Mouse (Mus musculus) cerebellum, adult 9-11 months (tissue): ENCODE data around the gene Chdh.

Experiments used
- DNase-seq: peaks from one replicate; pipeline ENCODE4 v3.0.0; 2022

Chdh gene

GRCm38 (mm10) chr14:30014487-30014886, 5.7 kb downstream of the Chdh start:
- DNase-seq = no peak

GRCm38 (mm10) chr14:30015008-30015407, 6.2 kb downstream of the Chdh start:
- no peak for DNase-seq

DNA sequence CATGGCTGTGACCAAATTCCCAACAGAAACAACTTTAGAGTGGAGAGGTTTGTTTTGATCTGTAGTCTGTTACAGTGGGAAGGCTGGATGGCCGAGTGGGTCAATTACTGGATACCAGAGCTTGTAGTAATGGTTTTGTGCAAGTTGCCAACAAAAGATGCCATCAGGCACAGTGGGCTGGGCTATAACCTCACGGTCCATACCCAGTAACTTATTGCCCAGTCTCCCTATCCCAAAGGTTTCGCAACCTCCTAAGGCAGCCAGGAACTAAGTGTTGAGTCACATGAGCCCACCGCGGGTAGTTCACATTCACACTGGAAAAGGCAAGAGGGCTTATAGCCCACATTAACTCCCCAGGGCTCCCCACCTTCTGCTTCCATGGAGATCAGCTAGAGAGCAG, 7.8 kb downstream of the Chdh start:
- no peak for DNase-seq

DNA sequence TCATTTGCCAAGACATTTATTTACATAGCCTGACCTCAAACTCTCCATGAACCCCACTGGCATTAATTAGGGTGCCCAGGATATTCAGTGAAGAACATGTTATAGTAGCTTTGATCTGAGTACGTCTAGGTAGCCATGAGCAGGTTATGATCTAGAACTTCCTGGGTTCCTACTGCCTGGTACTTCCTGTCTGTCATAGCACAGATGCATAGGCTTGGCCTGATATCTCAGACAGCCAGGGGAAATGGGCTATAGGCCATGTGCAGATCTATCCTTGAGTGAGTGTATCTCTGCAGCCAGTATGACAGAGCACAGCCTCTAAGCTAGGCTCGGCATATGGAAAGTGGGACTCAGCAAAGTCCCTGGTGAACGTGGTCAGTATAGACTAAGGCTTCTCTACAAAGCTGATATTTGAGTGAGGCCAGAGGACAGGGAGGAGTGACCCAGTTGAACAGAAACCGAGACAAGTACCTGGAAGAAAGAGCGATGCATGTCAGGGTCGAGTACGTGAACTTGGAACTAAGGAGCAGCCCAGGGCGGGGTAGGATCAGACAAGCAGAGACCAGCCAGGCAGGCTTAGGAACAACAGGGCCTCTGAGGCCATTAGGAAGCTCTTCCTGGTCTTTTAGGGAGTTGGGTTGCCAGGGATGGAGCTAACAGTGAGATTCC, 9.1 kb downstream of the Chdh start:
- no peak for DNase-seq

DNA sequence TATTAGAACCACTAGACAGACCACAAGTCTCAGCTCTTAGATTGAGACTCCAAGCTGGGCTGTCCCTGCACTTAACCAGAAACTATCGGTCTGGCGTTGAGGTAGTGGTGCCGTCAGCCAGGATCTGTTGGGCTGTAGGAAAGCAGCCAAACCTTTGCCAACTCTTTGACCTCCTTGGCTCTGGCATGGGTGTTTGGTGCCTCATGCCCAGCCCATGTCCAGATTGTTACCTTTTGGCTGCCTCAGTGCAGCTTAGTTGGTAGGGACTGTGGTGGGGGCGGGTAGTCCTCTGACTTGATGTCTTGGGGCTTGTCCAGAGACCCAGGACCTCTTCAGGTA, 9.6 kb downstream of the Chdh start:
- no peak for DNase-seq

DNA sequence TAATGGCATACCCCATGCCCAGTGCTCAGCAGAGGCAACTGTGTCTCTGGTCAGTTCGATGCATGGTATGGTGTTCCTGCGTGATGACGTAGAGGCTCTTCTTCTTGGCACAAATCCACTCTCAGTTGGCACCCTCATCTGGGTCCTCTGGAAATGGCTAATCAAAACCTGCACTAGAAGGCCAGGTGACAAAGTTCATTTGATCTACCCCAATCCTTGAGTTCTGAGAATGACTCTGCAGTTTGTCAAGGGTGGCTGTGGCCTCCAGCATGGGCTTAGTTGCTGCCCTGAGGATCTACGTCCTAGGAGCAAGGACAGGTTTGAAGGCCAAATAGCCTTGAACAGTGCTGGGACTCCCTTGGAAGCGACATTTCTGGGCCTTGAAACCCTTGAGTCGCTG, 10.0 kb downstream of the Chdh start:
- DNase-seq = no peak

GRCm38 (mm10) chr14:30019375-30019774, 10.6 kb downstream of the Chdh start:
- DNase-seq = no peak

DNA sequence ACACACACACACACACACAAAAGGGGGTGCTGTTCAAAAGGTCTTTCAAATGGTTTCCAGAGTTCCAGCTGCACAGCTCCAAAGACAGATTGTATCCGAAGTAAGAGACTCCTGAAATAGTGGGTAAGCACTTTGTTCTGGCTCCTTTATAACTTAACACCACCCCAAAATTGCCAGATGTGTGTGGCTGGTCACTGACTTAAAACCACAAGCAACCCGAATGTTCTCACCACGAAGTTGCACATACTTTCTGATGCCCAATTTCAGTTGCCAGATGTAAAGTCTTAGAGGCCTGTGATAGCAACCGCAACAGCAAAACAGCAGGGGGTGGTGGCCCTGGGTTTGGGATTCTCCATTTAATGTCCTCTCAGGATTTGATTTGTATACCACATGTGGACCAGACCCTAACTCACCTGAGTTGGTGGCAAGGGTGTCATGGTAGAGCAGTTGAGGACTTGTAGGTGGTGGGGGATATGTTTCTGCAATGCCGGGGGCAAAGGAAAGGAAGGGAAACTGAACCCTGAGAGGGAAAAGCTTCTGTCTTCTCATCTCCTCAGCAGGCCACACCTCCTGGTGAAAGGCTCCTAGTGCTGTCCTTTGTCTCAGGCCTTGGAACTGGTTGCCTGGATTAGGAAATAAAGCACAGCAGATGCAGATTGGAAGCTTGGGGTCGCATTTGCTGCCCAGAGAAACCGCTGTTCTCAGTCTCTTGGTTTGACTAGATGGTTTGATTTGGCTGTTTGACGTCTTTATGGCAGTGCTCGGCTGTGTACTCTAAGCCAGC, 11.2 kb downstream of the Chdh start:
- DNase-seq = no peak

GRCm38 (mm10) chr14:30022471-30022870, 13.6 kb downstream of the Chdh start:
- no peak for DNase-seq

- DNase-seq = no peak
Measured at GRCm38 (mm10) chr14:30024387-30024786, 15.6 kb downstream of the Chdh start.

DNA sequence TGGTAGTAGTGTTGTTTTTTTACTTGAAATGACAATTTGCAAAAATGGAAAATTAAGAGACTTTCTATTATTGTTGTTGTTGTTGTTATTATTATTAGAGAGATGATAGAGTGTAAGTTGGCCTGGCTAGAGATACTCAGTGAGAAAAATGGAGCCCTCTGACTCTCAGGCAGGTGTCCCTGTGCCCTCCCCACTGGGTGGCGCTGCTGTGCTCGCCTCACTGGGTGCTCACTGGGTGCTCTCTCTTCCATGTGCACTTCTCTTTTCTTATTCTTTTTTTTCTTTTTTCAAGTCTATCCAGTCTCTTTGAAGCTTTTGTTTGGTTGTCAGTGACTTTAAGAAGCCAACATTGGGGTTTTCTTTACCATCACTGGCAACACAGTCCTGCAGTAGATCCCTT, 18.6 kb downstream of the Chdh start:
- DNase-seq = no peak

GRCm38 (mm10) chr14:30033405-30033804, 24.6 kb downstream of the Chdh start:
- DNase-seq = no peak

DNA sequence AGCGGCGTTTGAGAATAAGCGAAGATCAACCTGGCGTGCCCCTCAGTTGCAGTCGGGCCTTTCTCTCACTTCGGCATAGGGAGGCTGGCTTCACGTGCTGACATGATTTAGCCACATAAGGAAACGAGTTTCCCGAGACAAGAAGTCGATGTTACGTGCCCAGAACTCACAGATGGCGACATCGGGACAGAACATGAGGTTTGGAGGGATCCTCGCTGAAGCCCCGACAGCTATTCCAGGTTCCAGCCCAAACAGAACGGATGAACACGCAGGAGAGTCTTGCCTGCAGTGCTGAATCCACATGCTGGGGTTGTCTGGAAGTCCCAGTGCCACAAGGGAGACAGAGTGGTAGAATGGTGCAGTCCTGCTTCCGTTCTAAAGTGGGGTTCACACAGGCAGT, 29.6 kb downstream of the Chdh start:
- DNase-seq = no peak

- DNase-seq = no peak
Measured at GRCm38 (mm10) chr14:30039413-30039812, 30.6 kb downstream of the Chdh start.

DNA sequence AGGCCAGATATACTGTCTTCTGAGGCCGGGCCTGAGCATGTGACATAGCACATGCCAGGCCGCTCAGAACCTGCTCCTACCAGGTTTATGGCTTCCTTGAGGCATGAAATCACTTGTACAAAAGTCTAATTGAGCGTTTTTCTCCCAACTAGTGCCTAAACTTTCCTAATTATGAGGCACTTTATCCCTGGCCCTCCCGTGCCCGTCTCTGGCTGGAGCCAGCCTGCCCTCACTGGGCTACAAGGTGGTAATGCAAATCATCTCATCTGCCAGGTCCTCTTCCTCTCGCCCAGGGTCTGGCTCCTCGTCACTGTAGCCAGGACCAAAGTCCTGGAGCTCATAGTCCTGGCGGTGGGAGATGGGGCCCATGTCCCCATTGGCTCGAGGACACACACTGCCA, 33.0 kb downstream of the Chdh start:
- DNase-seq = no peak

DNA sequence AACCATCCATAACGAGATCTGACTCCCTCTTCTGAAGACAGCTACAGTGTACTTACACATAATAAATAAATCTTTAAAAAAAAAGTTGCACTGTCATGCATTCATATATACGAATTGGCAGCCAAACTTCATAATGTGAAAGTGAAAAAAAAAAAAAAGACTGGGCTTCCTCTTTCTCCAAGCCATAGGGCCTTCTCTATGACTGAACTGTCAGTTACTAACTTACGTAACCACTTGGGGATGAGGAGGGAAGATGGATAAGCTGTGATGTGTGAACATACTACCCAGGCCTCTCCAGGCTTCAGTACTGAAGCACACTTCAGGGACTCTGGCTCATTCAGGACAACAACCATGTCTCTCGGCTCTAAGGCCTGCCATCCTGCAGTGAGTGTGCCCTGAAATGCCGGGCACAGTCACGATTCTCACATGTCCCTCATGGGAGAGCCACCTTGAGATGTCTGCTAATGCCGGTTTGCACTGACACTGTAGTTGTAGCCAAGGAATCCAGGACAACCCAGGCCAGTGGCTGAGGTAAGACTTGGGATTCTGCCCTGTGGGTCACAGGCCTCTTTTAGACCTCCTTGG, 34.6 kb downstream of the Chdh start:
- DNase-seq = no peak

- no peak for DNase-seq
Measured at GRCm38 (mm10) chr14:30045239-30045638, 36.4 kb downstream of the Chdh start.

GRCm38 (mm10) chr14:30045704-30046220, 36.9 kb downstream of the Chdh start:
- no peak for DNase-seq

DNA sequence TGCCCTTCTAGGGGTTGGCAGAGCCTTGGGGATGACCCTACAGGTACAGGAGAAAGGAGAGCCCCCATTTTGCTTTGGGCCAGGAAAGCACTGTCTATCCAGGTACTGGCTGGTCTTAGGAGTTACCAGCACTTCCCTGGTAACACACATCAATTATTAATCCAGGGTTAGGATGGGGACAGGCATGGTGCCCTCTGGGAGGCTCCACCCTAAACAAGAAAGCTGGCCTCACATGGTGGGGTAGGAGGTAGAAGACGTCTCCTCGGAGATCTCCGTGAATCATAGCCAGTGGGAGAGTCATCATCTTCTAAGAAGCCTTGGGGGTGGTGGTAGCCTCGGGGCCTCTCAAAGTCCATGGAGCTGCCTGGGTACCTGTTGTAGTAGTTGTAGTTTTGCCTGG, 38.2 kb downstream of the Chdh start:
- no peak for DNase-seq

DNA sequence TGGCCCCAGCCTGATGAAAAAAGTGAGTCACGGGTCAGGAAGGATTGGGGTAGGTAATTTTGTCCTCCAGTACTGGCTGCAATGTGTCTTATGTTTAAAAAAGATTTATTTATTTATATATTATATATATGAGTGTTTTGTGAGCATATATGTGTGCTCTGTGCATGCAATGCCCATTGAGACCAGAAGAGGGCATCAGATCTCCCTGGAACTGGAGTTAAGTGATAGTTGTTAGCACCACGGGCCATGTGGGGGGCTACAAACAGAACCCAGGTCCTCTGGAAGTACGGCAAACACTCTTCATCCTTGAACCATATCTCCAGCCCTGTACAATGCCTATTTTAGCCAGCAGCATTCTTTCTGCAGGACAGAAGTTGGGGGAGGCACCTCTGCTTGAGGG, 39.2 kb downstream of the Chdh start:
- no peak for DNase-seq

GRCm38 (mm10) chr14:30050280-30050679, 41.5 kb downstream of the Chdh start:
- DNase-seq = no peak

GRCm38 (mm10) chr14:30054922-30055321, 46.1 kb downstream of the Chdh start:
- DNase-seq = no peak

- DNase-seq = no peak
Measured at GRCm38 (mm10) chr14:30056031-30056766, 47.4 kb downstream of the Chdh start.

DNA sequence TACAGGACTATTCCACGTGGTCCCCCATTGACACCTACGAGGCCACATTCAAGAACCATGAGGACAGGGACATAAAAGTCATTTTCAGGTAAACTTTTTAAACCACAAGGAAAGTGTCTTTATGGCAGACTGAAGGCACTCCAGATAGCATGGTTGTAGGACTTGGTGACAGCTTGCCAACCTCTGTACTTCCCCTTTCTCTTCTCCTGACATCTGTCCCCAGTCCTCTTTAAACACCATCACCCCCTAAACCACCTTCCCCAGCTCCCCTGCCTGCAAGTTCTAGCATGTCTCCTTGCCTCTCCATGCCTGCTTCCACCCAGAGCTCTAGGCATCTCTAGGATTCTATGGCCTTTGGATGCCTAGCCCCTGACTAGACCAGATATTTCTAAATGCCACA, 56.0 kb downstream of the Chdh start:
- DNase-seq = no peak
